Mouse (Mus musculus) neural tube, embryonic 15.5 days (tissue): ENCODE data around the gene Dnase1. TPM values are rescaled to one million over a fixed set of nuclear protein-coding genes. Genes with fewer than 3 reads are reported as not detected.
"Not testable (repeated sequence)": the region's sequence is repeated elsewhere in the genome, so short reads cannot be mapped to it uniquely, and the experiment has no call there.

Source experiments
- ATAC-seq: fragments of 200-750 bp; cut with Nextera tagmentation; 2 replicates; pipeline ENCODE4 v1.8.0; 2017; ENCODE audit warnings: mild to moderate bottlenecking, moderate TSS enrichment, moderate library complexity; ENCODE audit not compliant: low FRiP score
- H3K27ac ChIP-seq: fragments of 300-500 bp; sonication (generic); replicated peaks from 2 replicates; pipeline ENCODE4 v1.5.1; 2015; ENCODE audit warnings: mild to moderate bottlenecking, inconsistent platforms
- H3K27me3 ChIP-seq: fragments of 300-500 bp; sonication (generic); replicated peaks from 2 replicates; pipeline ENCODE4 v1.6.1; 2015; ENCODE audit warnings: inconsistent platforms
- H3K36me3 ChIP-seq: fragments of 300-500 bp; sonication (generic); 2 replicates; pipeline ENCODE4 v1.6.1; 2015; ENCODE audit warnings: inconsistent platforms
- H3K4me1 ChIP-seq: fragments of 300-500 bp; sonication (generic); 2 replicates; pipeline ENCODE4 v1.6.1; 2015; ENCODE audit warnings: inconsistent platforms
- H3K4me2 ChIP-seq: fragments of 300-500 bp; sonication (generic); 2 replicates; pipeline ENCODE4 v1.6.1; 2015; ENCODE audit warnings: inconsistent platforms, mild to moderate bottlenecking, moderate library complexity
- H3K4me3 ChIP-seq: fragments of 300-500 bp; sonication (generic); replicated peaks from 2 replicates; pipeline ENCODE4 v1.5.1; 2015; ENCODE audit warnings: mild to moderate bottlenecking, inconsistent platforms
- H3K9ac ChIP-seq: fragments of 300-500 bp; sonication (generic); replicated peaks from 2 replicates; pipeline ENCODE4 v1.6.1; 2015; ENCODE audit warnings: mild to moderate bottlenecking, inconsistent platforms
- H3K9me3 ChIP-seq: fragments of 300-500 bp; sonication (generic); replicated peaks from 2 replicates; pipeline ENCODE4 v1.6.1; 2016; ENCODE audit warnings: inconsistent platforms
- WGBS: fragments of 180-500 bp; shearing (Covaris S2); methylation state at CpG from one replicate; pipeline ENCODE4 v1.1.7; 2015; ENCODE audit warnings: mixed read lengths; 5-methylcytosine and 5-hydroxymethylcytosine counted together
- polyA plus RNA-seq: library from polyadenylated mRNA; unstranded; fragments of >200 nt; fragmentation: Nextera tagmentation; extraction: Ambion mirVana; gene quantifications from 2 replicates; pipeline ENCODE4 v1.2.1, GENCODE M21; 2015

Dnase1 gene
- 4.8 and 5.2 TPM in 2 replicates for polyA plus RNA-seq

DNA sequence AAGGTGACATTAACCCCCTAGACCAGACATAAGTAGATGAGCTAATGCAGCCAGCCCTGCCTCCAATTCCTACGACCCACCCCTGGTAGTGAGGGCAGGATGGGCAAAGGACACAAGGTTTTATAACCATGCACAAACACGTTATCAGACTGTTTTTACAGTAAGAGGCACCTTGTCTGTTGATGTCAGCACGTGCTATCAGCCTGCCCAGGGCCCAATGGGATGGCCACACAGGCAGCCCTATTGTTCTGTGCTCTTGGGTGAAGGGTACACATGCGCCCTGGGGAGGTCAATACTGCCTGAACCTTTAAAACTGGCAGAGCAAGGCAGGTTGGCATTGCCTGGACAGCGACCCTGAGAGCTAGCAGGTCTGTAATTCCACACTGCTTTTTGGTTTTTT is at the start of gene Dnase1:
Gene Dnase1, plus strand, starts transcription at position 136 of the 400 bp plus-strand sequence.
- Histone ChIP-seq H3K4me2 (no peak within 1 kb of the TSS), H3K27ac (no peak within 1 kb of the TSS), H3K36me3 (peaks cover 46% of the 10 kb centered on the region), H3K4me3 (no peak within 1 kb of the TSS), H3K4me1 (no peaks in the 10 kb centered on the region), H3K27me3 (no peaks in the 10 kb centered on the region), H3K9ac (no peak within 1 kb of the TSS), H3K9me3 (no peaks in the 10 kb centered on the region)
- ATAC-seq, result no peak
- 91% methylated on average over 5 of the region's 5 CpGs for WGBS

DNA sequence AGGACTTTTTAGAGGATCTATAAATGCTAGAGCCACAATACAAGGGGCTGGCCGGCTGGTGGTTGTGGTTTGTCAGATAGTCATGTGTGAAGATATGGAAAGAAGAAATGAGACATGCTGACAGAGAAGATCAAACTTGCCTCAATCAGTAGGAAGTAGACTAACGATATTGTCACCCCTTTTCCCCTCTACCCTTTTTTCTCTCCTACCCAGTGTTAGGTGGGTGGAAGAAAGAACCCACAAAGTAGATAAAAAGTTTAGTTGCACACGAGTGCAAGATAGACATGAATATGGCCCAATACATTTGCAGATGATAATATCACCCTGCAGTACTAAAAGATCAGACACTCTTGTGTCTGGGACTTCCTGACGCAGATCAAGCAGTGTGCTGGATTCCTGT is 48.3 kb upstream of the Dnase1 start:
- WGBS, result 97% methylated on average over 4 of the region's 4 CpGs
- Histone ChIP-seq H3K27me3 (no peaks in the 10 kb centered on the region), H3K4me2 (no peak overlapping the region), H3K36me3 (peaks cover 97% of the 10 kb centered on the region), H3K9me3 (no peaks in the 10 kb centered on the region), H3K4me1 (no peaks in the 10 kb centered on the region), H3K4me3 (no peak overlapping the region), H3K9ac (no peak overlapping the region), H3K27ac (no peak overlapping the region)
- ATAC-seq, result no peak

DNA sequence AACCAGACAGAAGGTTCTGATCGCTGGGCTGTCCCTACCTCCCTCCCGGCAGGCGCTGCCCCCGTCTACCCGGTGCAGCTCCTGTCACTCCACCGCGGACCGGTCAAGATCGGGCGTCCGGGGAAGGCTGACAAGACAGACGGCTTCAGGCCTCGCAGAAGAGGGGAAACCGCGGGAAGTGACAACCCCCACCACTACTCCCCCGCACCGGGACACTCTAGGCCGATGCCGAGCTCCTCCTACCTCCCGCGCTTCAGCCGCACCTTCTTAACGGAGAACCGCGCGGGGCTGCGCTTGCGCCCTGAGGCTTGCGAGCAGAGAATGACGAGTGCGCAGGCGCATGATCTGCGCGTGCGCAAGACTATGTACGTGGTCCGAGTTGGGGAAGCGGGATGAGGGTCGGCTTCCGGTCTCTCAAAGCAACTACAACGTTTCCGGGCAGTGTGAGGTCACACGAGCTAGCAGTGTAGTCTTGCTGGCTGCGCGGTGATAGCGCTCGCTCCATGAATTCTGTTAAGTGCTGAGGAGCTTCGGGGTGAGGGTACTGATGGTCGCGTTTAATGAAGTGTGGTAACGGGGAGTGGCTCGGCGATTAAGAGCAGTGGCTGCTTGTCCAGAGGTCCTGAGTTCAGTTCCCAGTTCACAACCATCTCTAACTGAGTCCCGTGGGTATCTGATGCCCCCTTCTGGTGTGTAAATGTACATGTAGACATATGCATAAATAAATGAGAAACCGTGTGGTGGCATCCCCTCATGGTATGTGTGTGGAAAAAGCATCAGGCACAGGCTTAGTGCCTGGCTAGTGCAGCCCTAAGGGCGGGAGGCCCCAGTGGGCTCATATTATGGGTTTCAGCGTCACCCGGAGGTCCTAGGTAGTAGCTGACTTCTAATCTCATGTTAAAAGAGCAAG is 33.0 kb upstream of the Dnase1 start, which contains the start of gene Slx4:
Gene Slx4, minus strand, starts transcription at position 282 of the 910 bp plus-strand sequence.
- peak within 1 kb of the TSS; percentile 82 for H3K4me3 ChIP-seq
- ATAC-seq, result peak; percentile 97
- no peaks in the 10 kb centered on the region for H3K9me3 ChIP-seq
- H3K27ac ChIP-seq, result peak within 1 kb of the TSS; percentile 89
- 1% methylated on average over 58 of the region's 58 CpGs for WGBS
- H3K9ac ChIP-seq, result peak within 1 kb of the TSS; percentile 91
- H3K4me2 ChIP-seq, result peak within 1 kb of the TSS; percentile 80
- peaks cover 21% of the 10 kb centered on the region for H3K4me1 ChIP-seq
- H3K36me3 ChIP-seq, result peaks cover 25% of the 10 kb centered on the region
- no peaks in the 10 kb centered on the region for H3K27me3 ChIP-seq

DNA sequence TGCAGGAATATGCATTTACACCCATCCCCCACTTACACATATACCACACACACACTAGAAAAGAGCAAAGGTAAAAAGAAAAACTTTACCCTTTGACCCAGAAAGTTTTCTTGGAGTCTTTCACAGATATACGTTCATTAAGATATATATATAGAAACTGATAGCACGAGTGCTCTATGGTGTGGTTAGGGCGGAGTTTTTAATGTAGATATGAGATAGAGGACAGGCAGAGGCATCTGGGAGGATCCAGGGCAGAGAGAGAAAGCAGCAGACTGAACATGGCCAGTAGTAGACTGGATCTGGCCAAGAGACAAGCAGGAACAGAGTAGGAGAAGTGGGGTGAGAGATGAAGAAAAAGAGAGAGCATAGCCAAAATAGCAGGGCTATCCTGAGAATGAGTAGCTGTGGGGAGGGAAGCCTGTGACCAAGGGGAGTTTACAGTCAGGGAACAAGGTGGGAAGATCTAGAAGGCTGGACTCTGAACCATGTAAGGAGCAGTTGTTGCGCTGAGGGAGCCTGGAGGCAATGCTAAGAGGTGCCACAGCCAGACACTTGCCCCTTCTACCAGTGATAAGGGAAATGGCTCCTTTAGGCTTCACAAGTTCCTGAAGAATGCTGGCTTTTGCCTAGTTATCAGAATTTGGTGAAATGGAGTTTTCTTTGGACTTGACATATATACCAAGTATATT is 23.7 kb upstream of the Dnase1 start:
- no peak overlapping the region for H3K4me2 ChIP-seq
- 76% methylated on average over 4 of the region's 4 CpGs for WGBS
- H3K4me1 ChIP-seq, result no peaks in the 10 kb centered on the region
- no peaks in the 10 kb centered on the region for H3K9me3 ChIP-seq
- no peak overlapping the region for H3K9ac ChIP-seq
- H3K4me3 ChIP-seq, result no peak overlapping the region
- H3K27ac ChIP-seq, result no peak overlapping the region
- H3K27me3 ChIP-seq, result no peaks in the 10 kb centered on the region
- H3K36me3 ChIP-seq, result no peaks in the 10 kb centered on the region
- no peak for ATAC-seq

DNA sequence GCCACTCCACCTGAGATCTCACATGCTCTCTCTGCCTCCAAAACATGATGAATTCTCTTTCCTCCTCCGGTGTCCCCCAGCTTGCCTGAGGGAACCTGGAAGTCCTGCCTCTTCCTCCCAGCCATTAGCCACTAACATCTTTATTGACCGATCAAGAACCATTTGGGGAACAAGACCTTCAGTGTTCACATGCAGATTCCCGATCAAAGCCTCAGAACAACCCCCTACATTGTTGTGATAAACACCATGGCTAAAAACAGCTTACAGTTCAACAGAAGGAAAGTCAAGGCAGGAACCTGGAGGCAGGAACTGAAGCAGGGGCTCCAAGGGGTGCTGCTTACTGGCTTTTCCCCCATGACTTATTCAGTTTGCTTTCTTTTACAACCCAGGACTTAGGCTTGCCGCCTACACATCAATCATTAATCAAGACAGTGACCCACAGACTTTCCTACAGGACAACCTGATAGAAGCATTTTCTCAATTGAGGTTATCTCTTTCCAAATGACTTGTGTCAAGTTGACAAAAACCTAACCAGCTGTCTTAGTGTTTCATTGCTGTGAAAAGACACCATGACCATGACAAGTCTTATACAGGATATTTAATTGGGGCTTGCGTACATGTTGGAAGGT is 22.6 kb upstream of the Dnase1 start:
- Histone ChIP-seq H3K4me3 (no peak overlapping the region), H3K27ac (no peak overlapping the region), H3K4me1 (no peaks in the 10 kb centered on the region), H3K9me3 (no peaks in the 10 kb centered on the region), H3K27me3 (no peaks in the 10 kb centered on the region), H3K4me2 (no peak overlapping the region), H3K9ac (no peak overlapping the region), H3K36me3 (no peaks in the 10 kb centered on the region)
- no peak for ATAC-seq
- WGBS, result 81% methylated on average over 5 of the region's 5 CpGs

DNA sequence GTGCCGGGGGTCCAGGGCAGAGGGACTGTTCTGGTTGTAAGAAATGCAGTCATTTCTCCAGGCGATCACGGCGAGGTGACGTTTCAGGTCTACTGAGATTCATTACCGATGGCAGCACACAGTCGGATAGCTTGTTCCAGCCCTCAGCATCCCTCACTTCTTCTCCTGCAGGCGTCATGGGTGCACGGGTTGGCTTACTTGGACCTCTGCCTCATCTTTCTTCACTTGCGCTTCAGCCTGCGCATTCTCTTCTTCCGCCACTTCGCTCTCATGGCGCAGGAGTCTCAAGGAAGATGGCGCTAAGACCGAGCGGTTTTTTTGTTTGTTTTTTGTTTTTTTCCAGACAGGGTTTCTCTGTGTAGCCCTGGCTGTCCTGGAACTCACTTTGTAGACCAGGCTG is 20.0 kb upstream of the Dnase1 start:
- not testable (repeated sequence) for H3K9me3 ChIP-seq, H3K4me2 ChIP-seq, H3K27ac ChIP-seq, H3K36me3 ChIP-seq, H3K27me3 ChIP-seq, ATAC-seq, H3K4me1 ChIP-seq, H3K4me3 ChIP-seq, H3K9ac ChIP-seq
- WGBS, result 83% methylated on average over 17 of the region's 17 CpGs

DNA sequence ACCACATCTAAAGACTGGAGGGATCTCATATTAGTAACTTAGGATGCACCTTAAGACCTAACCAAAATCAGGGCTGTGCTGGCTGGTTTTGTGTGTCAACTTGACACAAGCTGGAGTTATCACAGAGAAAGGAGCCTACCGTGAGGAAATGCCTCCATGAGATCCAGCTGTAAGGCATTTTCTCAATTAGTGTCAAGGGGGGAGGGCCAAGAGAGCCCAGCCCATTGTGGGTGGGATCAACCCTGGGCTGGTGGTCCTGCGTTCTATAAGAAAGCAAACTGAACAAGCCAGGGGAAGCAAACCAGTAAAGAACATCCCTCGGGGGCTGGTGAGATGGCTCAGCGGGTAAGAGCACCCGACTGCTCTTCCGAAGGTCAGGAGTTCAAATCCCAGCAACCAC is 19.3 kb upstream of the Dnase1 start:
- H3K36me3 ChIP-seq, H3K27me3 ChIP-seq, ATAC-seq, H3K27ac ChIP-seq, H3K4me2 ChIP-seq, H3K9me3 ChIP-seq, H3K9ac ChIP-seq, H3K4me3 ChIP-seq, H3K4me1 ChIP-seq: not testable (repeated sequence)
- WGBS, result 84% methylated on average over 6 of the region's 6 CpGs

DNA sequence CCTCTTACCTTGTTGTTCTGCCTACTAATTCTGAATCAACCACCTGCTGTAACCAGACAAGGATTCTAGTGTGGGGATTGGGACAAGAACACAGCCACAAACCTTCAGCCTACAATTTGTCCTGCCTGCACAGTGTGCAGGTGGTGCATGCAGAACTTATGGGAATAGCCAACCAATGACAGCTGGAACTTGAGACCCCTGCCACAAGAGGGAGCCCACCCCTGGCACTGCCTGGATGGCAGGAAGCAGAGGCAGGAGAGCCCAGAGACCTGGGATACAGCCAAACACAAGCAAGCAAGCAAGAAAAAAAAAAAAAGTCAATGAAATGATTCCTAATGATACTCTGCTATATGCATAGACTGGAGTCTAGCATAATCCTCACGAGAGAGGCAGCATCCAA is 15.5 kb upstream of the Dnase1 start:
- H3K9ac ChIP-seq, result no peak overlapping the region
- H3K27me3 ChIP-seq, result no peaks in the 10 kb centered on the region
- no peak overlapping the region for H3K4me3 ChIP-seq
- WGBS, result 87% methylated on average over 1 of the region's 1 CpGs
- no peaks in the 10 kb centered on the region for H3K36me3 ChIP-seq
- ATAC-seq, result no peak
- H3K9me3 ChIP-seq, result no peaks in the 10 kb centered on the region
- H3K27ac ChIP-seq, result no peak overlapping the region
- no peaks in the 10 kb centered on the region for H3K4me1 ChIP-seq
- H3K4me2 ChIP-seq, result no peak overlapping the region

DNA sequence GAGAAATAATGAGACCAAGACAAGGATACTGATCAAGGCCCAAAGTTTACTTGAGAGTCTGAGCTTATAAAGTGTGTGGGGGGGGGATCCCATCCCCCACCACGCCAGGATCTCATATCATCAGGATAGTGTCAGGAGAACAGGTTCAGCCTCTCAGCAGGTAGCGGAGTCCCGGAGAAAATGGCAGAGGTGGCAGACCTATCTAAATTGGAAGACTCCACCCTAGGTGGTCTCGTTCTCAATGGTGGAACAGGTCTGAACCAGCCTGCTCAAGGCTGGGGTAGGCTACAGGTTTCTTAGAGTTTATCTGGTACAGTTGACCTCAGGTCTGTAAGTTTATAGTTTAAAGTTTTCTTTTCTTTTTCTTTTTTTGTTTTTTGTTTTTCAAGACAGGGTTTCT is 14.0 kb upstream of the Dnase1 start:
- Histone ChIP-seq H3K4me3 (no peak overlapping the region), H3K9me3 (no peaks in the 10 kb centered on the region), H3K4me1 (no peaks in the 10 kb centered on the region), H3K36me3 (no peaks in the 10 kb centered on the region), H3K27ac (no peak overlapping the region), H3K27me3 (no peaks in the 10 kb centered on the region), H3K4me2 (no peak overlapping the region), H3K9ac (no peak overlapping the region)
- ATAC-seq, result no peak
- WGBS, result 79% methylated on average over 4 of the region's 4 CpGs

DNA sequence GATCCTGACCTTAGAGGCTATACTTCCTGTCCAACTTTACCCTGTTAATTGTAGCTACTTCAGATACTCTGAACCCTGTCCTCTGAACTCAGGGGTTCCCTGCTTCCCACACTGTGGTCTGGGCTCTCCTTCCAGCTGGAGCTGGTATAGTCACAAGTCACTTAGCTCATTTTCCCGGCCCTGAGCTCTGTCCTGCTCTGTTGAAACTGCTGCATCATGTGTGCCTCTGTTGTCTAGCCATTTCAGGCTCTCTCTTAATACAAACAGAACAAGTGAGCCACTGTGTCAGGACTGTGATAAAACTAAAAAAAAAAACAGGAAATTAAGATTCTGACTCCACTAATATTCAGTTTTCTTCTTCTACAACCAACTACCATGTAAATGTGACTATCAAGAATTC is 10.1 kb upstream of the Dnase1 start:
- H3K9ac ChIP-seq, result no peak overlapping the region
- H3K27ac ChIP-seq, result no peak overlapping the region
- H3K36me3 ChIP-seq, result no peaks in the 10 kb centered on the region
- no peak overlapping the region for H3K4me3 ChIP-seq
- WGBS, result 63% methylated on average over 1 of the region's 1 CpGs
- no peaks in the 10 kb centered on the region for H3K9me3 ChIP-seq
- no peaks in the 10 kb centered on the region for H3K4me1 ChIP-seq
- no peak overlapping the region for H3K4me2 ChIP-seq
- no peak for ATAC-seq
- no peaks in the 10 kb centered on the region for H3K27me3 ChIP-seq

DNA sequence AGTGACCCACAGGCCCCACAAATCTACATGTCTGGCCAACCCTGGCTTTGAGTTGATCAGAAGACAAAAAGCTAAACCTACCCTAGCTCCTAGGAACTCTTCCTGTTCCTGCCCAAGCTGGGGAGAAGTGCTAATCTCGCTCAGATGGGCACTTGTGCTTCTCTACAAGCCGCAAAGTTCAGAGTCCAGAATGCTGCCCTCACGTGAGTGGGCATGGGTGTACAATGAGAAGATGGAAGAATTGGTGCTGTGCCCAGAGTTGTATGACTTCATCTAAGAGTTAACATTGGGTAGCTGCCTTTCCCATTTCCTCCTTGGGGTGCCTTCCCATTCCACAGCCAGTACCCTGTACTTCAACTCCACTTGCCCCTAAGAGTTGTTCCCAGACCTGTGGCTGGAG is 9.5 kb upstream of the Dnase1 start:
- Histone ChIP-seq H3K4me2 (no peak overlapping the region), H3K27me3 (no peaks in the 10 kb centered on the region), H3K9ac (no peak overlapping the region), H3K4me1 (no peaks in the 10 kb centered on the region), H3K27ac (no peak overlapping the region), H3K4me3 (no peak overlapping the region), H3K9me3 (no peaks in the 10 kb centered on the region), H3K36me3 (no peaks in the 10 kb centered on the region)
- 94% methylated on average over 3 of the region's 3 CpGs for WGBS
- no peak for ATAC-seq
